Mouse (Mus musculus) heart, adult 2 months (tissue): ENCODE data around the gene Sbk3.

Experiments
- CTCF ChIP-seq: fragments of 200-600 bp; IDR thresholded peaks from 2 replicates; pipeline ENCODE4 v1.8.1; 2022; ENCODE audit warnings: antibody characterized with exemption, mild to moderate bottlenecking, moderate library complexity
- EP300 ChIP-seq: fragments of 200-500 bp; IDR thresholded peaks from 2 replicates; pipeline ENCODE4 v1.6.1; 2011; ENCODE audit warnings: low read depth, low read length, control low read depth; ENCODE audit not compliant: insufficient read depth
- POLR2A ChIP-seq: fragments of 200-500 bp; IDR thresholded peaks from 2 replicates; pipeline ENCODE4 v1.6.1; 2011; ENCODE audit warnings: mild to moderate bottlenecking, low read depth, low read length, control low read depth; ENCODE audit not compliant: insufficient read depth

GRCm38 (mm10) chr7:4957361-4957760, 13.6 kb downstream of the Sbk3 start:
- TF ChIP-seq POLR2A, result no peak
- TF ChIP-seq CTCF, result no peak
- TF ChIP-seq EP300, result no peak
